Mouse (Mus musculus): Measurements from ENCODE around the gene Hydin. TPM values are rescaled to one million over a fixed set of nuclear protein-coding genes. Genes with fewer than 3 reads are reported as not detected.
A peak's percentile ranks its signal among the peaks of the same experiment; 100 is the strongest.

The Hydin gene
- polyA plus RNA-seq, 1 experiment from 2014 or later = 0.01 TPM

- no peaks in the 10 kb centered on the region for H3K36me3 ChIP-seq (ENCODE audit: control insufficient read depth, insufficient read depth, low read length)
- WGBS = 87% methylated on average over 6 of the region's 6 CpGs
These were observed 210.5 kb downstream of the Hydin start for GRCm38 (mm10) chr8:110477256-110477655.

GRCm38 (mm10) chr8:110478576-110478975 is 211.8 kb downstream of the Hydin start:
- no peaks in the 10 kb centered on the region for H3K4me1 ChIP-seq (replicated peaks; ENCODE audit: control insufficient read depth, insufficient read depth, low read length)
- H3K27ac ChIP-seq (ENCODE audit: low read depth) = no peak overlapping the region
- 39% methylated on average over 6 of the region's 6 CpGs for WGBS
- no peaks in the 10 kb centered on the region for H3K9me3 ChIP-seq (ENCODE audit: control insufficient read depth, low read length)
- ATAC-seq (replicated peaks; ENCODE audit: low FRiP score, low TSS enrichment, low read depth) (no peak), DNase-seq (ENCODE audit: low spot score) (peak; percentile 68)
- H3K4me2 ChIP-seq (ENCODE audit: low read length) = no peak overlapping the region
- no peak overlapping the region for H3K4me3 ChIP-seq (ENCODE audit: low read depth, low read length)
- H3K27me3 ChIP-seq (replicated peaks; ENCODE audit: control insufficient read depth, insufficient read depth, low read length) = no peaks in the 10 kb centered on the region
- H3K9ac ChIP-seq (ENCODE audit: low read length) = no peak overlapping the region
- no peaks in the 10 kb centered on the region for H3K36me3 ChIP-seq (ENCODE audit: control insufficient read depth, insufficient read depth, low read length)

More at GRCm38 (mm10) chr8:110477256-110477655, 210.5 kb downstream of the Hydin start:
- no peaks in the 10 kb centered on the region for H3K9me3 ChIP-seq (ENCODE audit: control insufficient read depth, low read length)
- no peaks in the 10 kb centered on the region for H3K27me3 ChIP-seq (replicated peaks; ENCODE audit: control insufficient read depth, insufficient read depth, low read length)
- DNase-seq (ENCODE audit: low spot score) (no peak), ATAC-seq (replicated peaks; ENCODE audit: low FRiP score, low TSS enrichment, low read depth) (no peak)
- no peak overlapping the region for H3K9ac ChIP-seq (ENCODE audit: low read length)
- H3K27ac ChIP-seq (ENCODE audit: low read depth) = no peak overlapping the region
- no peak overlapping the region for H3K4me2 ChIP-seq (ENCODE audit: low read length)
- no peak overlapping the region for H3K4me3 ChIP-seq (ENCODE audit: low read depth, low read length)
- no peaks in the 10 kb centered on the region for H3K4me1 ChIP-seq (replicated peaks; ENCODE audit: control insufficient read depth, insufficient read depth, low read length)

GRCm38 (mm10) chr8:110479401-110479800 is 212.6 kb downstream of the Hydin start:
- Histone ChIP-seq H3K27ac (ENCODE audit: low read depth) (no peak overlapping the region), H3K9me3 (ENCODE audit: control insufficient read depth, low read length) (no peaks in the 10 kb centered on the region), H3K9ac (ENCODE audit: low read length) (no peak overlapping the region), H3K27me3 (replicated peaks; ENCODE audit: control insufficient read depth, insufficient read depth, low read length) (no peaks in the 10 kb centered on the region), H3K36me3 (ENCODE audit: control insufficient read depth, insufficient read depth, low read length) (no peaks in the 10 kb centered on the region), H3K4me1 (replicated peaks; ENCODE audit: control insufficient read depth, insufficient read depth, low read length) (no peaks in the 10 kb centered on the region), H3K4me2 (ENCODE audit: low read length) (no peak overlapping the region), H3K4me3 (ENCODE audit: low read depth, low read length) (no peak overlapping the region)
- no peak for ATAC-seq (replicated peaks; ENCODE audit: low FRiP score, low TSS enrichment, low read depth)
- no peak for DNase-seq (ENCODE audit: low spot score)
- WGBS = 55% methylated on average over 12 of the region's 12 CpGs

- H3K27ac ChIP-seq (ENCODE audit: low read depth) = no peak overlapping the region
- H3K4me2 ChIP-seq (ENCODE audit: low read length) = no peak overlapping the region
- H3K27me3 ChIP-seq (replicated peaks; ENCODE audit: control insufficient read depth, insufficient read depth, low read length) = no peaks in the 10 kb centered on the region
- no peak for DNase-seq (ENCODE audit: low spot score)
- ATAC-seq (replicated peaks; ENCODE audit: low FRiP score, low TSS enrichment, low read depth) = no peak
- no peaks in the 10 kb centered on the region for H3K36me3 ChIP-seq (ENCODE audit: control insufficient read depth, insufficient read depth, low read length)
- no peaks in the 10 kb centered on the region for H3K4me1 ChIP-seq (replicated peaks; ENCODE audit: control insufficient read depth, insufficient read depth, low read length)
- no peak overlapping the region for H3K4me3 ChIP-seq (ENCODE audit: low read depth, low read length)
- H3K9me3 ChIP-seq (ENCODE audit: control insufficient read depth, low read length) = no peaks in the 10 kb centered on the region
- H3K9ac ChIP-seq (ENCODE audit: low read length) = no peak overlapping the region
- 25% methylated on average over 3 of the region's 3 CpGs for WGBS
These were observed 215.5 kb downstream of the Hydin start for GRCm38 (mm10) chr8:110482275-110482674.

GRCm38 (mm10) chr8:110485234-110485633 is 218.5 kb downstream of the Hydin start:
- Histone ChIP-seq H3K36me3 (ENCODE audit: control insufficient read depth, insufficient read depth, low read length) (no peaks in the 10 kb centered on the region), H3K27me3 (replicated peaks; ENCODE audit: control insufficient read depth, insufficient read depth, low read length) (no peaks in the 10 kb centered on the region), H3K4me3 (ENCODE audit: low read depth, low read length) (no peak overlapping the region), H3K27ac (ENCODE audit: low read depth) (no peak overlapping the region), H3K9me3 (ENCODE audit: control insufficient read depth, low read length) (0 out of 2 replicates have a peak, but pooled peaks cover 2% of the 10 kb centered on the region), H3K4me2 (ENCODE audit: low read length) (no peak overlapping the region), H3K4me1 (replicated peaks; ENCODE audit: control insufficient read depth, insufficient read depth, low read length) (no peaks in the 10 kb centered on the region), H3K9ac (ENCODE audit: low read length) (no peak overlapping the region)
- 90% methylated on average over 13 of the region's 13 CpGs for WGBS
- DNase-seq (ENCODE audit: low spot score) (no peak), ATAC-seq (replicated peaks; ENCODE audit: low FRiP score, low TSS enrichment, low read depth) (no peak)

GRCm38 (mm10) chr8:110486020-110486419 is 219.2 kb downstream of the Hydin start:
- no peaks in the 10 kb centered on the region for H3K4me1 ChIP-seq (replicated peaks; ENCODE audit: control insufficient read depth, insufficient read depth, low read length)
- no peaks in the 10 kb centered on the region for H3K27me3 ChIP-seq (replicated peaks; ENCODE audit: control insufficient read depth, insufficient read depth, low read length)
- DNase-seq (ENCODE audit: low spot score) (no peak), ATAC-seq (replicated peaks; ENCODE audit: low FRiP score, low TSS enrichment, low read depth) (no peak)
- H3K27ac ChIP-seq (ENCODE audit: low read depth) = no peak overlapping the region
- no peak overlapping the region for H3K4me2 ChIP-seq (ENCODE audit: low read length)
- no peak overlapping the region for H3K9ac ChIP-seq (ENCODE audit: low read length)
- H3K9me3 ChIP-seq (ENCODE audit: control insufficient read depth, low read length) = 0 out of 2 replicates have a peak, but pooled peaks cover 2% of the 10 kb centered on the region
- WGBS = 78% methylated on average over 13 of the region's 13 CpGs
- H3K36me3 ChIP-seq (ENCODE audit: control insufficient read depth, insufficient read depth, low read length) = no peaks in the 10 kb centered on the region
- H3K4me3 ChIP-seq (ENCODE audit: low read depth, low read length) = no peak overlapping the region

- no peak for DNase-seq (ENCODE audit: low spot score)
- no peaks in the 10 kb centered on the region for H3K27me3 ChIP-seq (replicated peaks; ENCODE audit: control insufficient read depth, insufficient read depth, low read length)
- H3K9me3 ChIP-seq (ENCODE audit: control insufficient read depth, low read length) = 0 out of 2 replicates have a peak, but pooled peaks cover 2% of the 10 kb centered on the region
- 96% methylated on average over 6 of the region's 6 CpGs for WGBS
- H3K4me2 ChIP-seq (ENCODE audit: low read length) = no peak overlapping the region
- H3K4me3 ChIP-seq (ENCODE audit: low read depth, low read length) = no peak overlapping the region
- H3K4me1 ChIP-seq (replicated peaks; ENCODE audit: control insufficient read depth, insufficient read depth, low read length) = no peaks in the 10 kb centered on the region
- no peak for ATAC-seq (replicated peaks; ENCODE audit: low FRiP score, low TSS enrichment, low read depth)
- H3K9ac ChIP-seq (ENCODE audit: low read length) = no peak overlapping the region
- H3K36me3 ChIP-seq (ENCODE audit: control insufficient read depth, insufficient read depth, low read length) = no peaks in the 10 kb centered on the region
- H3K27ac ChIP-seq (ENCODE audit: low read depth) = no peak overlapping the region
These were observed 220.9 kb downstream of the Hydin start for GRCm38 (mm10) chr8:110487644-110488043.

GRCm38 (mm10) chr8:110489344-110489743 is 222.6 kb downstream of the Hydin start:
- Histone ChIP-seq H3K36me3 (ENCODE audit: control insufficient read depth, insufficient read depth, low read length) (no peaks in the 10 kb centered on the region), H3K4me3 (ENCODE audit: low read depth, low read length) (no peak overlapping the region), H3K27ac (ENCODE audit: low read depth) (no peak overlapping the region), H3K4me1 (replicated peaks; ENCODE audit: control insufficient read depth, insufficient read depth, low read length) (no peaks in the 10 kb centered on the region), H3K27me3 (replicated peaks; ENCODE audit: control insufficient read depth, insufficient read depth, low read length) (no peaks in the 10 kb centered on the region), H3K9ac (ENCODE audit: low read length) (no peak overlapping the region), H3K9me3 (ENCODE audit: control insufficient read depth, low read length) (0 out of 2 replicates have a peak, but pooled peaks cover 2% of the 10 kb centered on the region), H3K4me2 (ENCODE audit: low read length) (no peak overlapping the region)
- 74% methylated on average over 4 of the region's 4 CpGs for WGBS
- DNase-seq (ENCODE audit: low spot score) = no peak
- ATAC-seq (replicated peaks; ENCODE audit: low FRiP score, low TSS enrichment, low read depth) = no peak

GRCm38 (mm10) chr8:110491118-110491517 is 224.3 kb downstream of the Hydin start:
- no peak overlapping the region for H3K4me2 ChIP-seq (ENCODE audit: low read length)
- DNase-seq (ENCODE audit: low spot score) (no peak), ATAC-seq (replicated peaks; ENCODE audit: low FRiP score, low TSS enrichment, low read depth) (no peak)
- 91% methylated on average over 5 of the region's 5 CpGs for WGBS
- H3K9me3 ChIP-seq (ENCODE audit: control insufficient read depth, low read length) = 0 out of 2 replicates have a peak, but pooled peaks cover 2% of the 10 kb centered on the region
- H3K4me1 ChIP-seq (replicated peaks; ENCODE audit: control insufficient read depth, insufficient read depth, low read length) = no peaks in the 10 kb centered on the region
- H3K36me3 ChIP-seq (ENCODE audit: control insufficient read depth, insufficient read depth, low read length) = no peaks in the 10 kb centered on the region
- no peak overlapping the region for H3K9ac ChIP-seq (ENCODE audit: low read length)
- no peaks in the 10 kb centered on the region for H3K27me3 ChIP-seq (replicated peaks; ENCODE audit: control insufficient read depth, insufficient read depth, low read length)
- no peak overlapping the region for H3K4me3 ChIP-seq (ENCODE audit: low read depth, low read length)
- no peak overlapping the region for H3K27ac ChIP-seq (ENCODE audit: low read depth)
